Mouse (Mus musculus) thymus, postnatal 4 days (tissue): ENCODE data around the gene Zswim8.

Experiments
- DNase-seq: peaks from one replicate; pipeline ENCODE4 v3.0.0; 2021

Zswim8 gene

GRCm38 (mm10) chr14:20707201-20708190, at the start of gene Zswim8:
TSS of gene Zswim8 (plus strand) at chr14:20707552.
- DNase-seq: peak; percentile 77

GRCm38 (mm10) chr14:20658326-20658725, 49.0 kb upstream of the Zswim8 start:
- DNase-seq: no peak

GRCm38 (mm10) chr14:20658902-20659301, 48.5 kb upstream of the Zswim8 start:
- no peak for DNase-seq

- DNase-seq: no peak
Measured at GRCm38 (mm10) chr14:20659687-20660086, 47.7 kb upstream of the Zswim8 start.

- peak; percentile 92 for DNase-seq
Measured at GRCm38 (mm10) chr14:20660827-20661660, 46.3 kb upstream of the Zswim8 start.

- DNase-seq: no peak
Measured at GRCm38 (mm10) chr14:20661661-20662331, 45.6 kb upstream of the Zswim8 start.

GRCm38 (mm10) chr14:20662740-20663139, 44.6 kb upstream of the Zswim8 start:
- no peak for DNase-seq

GRCm38 (mm10) chr14:20663601-20664000, 43.8 kb upstream of the Zswim8 start:
- no peak for DNase-seq

GRCm38 (mm10) chr14:20664436-20664835, 42.9 kb upstream of the Zswim8 start:
- DNase-seq: no peak

GRCm38 (mm10) chr14:20667469-20667868, 39.9 kb upstream of the Zswim8 start:
- DNase-seq: no peak

- no peak for DNase-seq
Measured at GRCm38 (mm10) chr14:20668154-20668810, 39.1 kb upstream of the Zswim8 start, which contains the start of gene Synpo2l. TSS of gene Synpo2l (minus strand) at chr14:20668354.

- DNase-seq: peak; percentile 69
Measured at GRCm38 (mm10) chr14:20672990-20673389, 34.4 kb upstream of the Zswim8 start.

GRCm38 (mm10) chr14:20673735-20674063, 33.7 kb upstream of the Zswim8 start:
- DNase-seq: peak; percentile 31

GRCm38 (mm10) chr14:20674064-20674833, 33.1 kb upstream of the Zswim8 start, which contains the start of gene Sec24c:
TSS of gene Sec24c (plus strand) at chr14:20674308.
- peak; percentile 100 for DNase-seq

- DNase-seq: no peak
Measured at GRCm38 (mm10) chr14:20677906-20678305, 29.4 kb upstream of the Zswim8 start.

GRCm38 (mm10) chr14:20681742-20682141, 25.6 kb upstream of the Zswim8 start:
- no peak for DNase-seq

GRCm38 (mm10) chr14:20682498-20682897, 24.9 kb upstream of the Zswim8 start:
- peak; percentile 65 for DNase-seq

- no peak for DNase-seq
Measured at GRCm38 (mm10) chr14:20686576-20686975, 20.8 kb upstream of the Zswim8 start.

GRCm38 (mm10) chr14:20689009-20689408, 18.3 kb upstream of the Zswim8 start:
- no peak for DNase-seq

- no peak for DNase-seq
Measured at GRCm38 (mm10) chr14:20691772-20692171, 15.6 kb upstream of the Zswim8 start.

- no peak for DNase-seq
Measured at GRCm38 (mm10) chr14:20693589-20694101, 13.7 kb upstream of the Zswim8 start.
